Mouse (Mus musculus): Measurements from ENCODE around the gene Alpk1.

DNA sequence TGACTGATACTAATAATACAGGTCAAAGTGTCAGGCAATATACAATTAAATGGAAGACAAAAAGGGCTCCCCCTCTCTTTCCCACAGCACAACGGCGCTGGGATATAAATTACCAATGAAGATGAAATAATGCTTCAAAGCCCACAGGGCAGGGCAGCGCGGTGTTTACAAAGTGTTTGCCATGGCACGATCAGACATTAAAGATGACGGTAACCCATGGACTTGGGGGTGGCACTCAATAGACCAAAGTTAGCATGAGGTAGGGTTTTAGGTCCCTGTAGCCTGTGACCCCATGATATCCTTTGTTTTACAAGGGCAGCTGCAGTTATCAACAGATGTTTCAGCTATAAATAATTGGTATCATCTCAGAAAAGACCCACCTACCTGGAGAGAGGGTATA lies 60.3 kb downstream of the Alpk1 start:
- TF ChIP-seq POLR2A (IDR thresholded peaks at IDR 0.05; ENCODE audit: borderline replicate concordance, insufficient read depth, low read length) (no peak), CTCF (IDR thresholded peaks at IDR 0.05; ENCODE audit: borderline replicate concordance, insufficient read depth, low read depth, low read length) (no peak)
